Mouse (Mus musculus): ENCODE measurements around the gene 1700022I11Rik.
"Not testable (repeated sequence)": the region's sequence is repeated elsewhere in the genome, so short reads cannot be mapped to it uniquely, and the experiment has no call there.

1700022I11Rik gene

DNA sequence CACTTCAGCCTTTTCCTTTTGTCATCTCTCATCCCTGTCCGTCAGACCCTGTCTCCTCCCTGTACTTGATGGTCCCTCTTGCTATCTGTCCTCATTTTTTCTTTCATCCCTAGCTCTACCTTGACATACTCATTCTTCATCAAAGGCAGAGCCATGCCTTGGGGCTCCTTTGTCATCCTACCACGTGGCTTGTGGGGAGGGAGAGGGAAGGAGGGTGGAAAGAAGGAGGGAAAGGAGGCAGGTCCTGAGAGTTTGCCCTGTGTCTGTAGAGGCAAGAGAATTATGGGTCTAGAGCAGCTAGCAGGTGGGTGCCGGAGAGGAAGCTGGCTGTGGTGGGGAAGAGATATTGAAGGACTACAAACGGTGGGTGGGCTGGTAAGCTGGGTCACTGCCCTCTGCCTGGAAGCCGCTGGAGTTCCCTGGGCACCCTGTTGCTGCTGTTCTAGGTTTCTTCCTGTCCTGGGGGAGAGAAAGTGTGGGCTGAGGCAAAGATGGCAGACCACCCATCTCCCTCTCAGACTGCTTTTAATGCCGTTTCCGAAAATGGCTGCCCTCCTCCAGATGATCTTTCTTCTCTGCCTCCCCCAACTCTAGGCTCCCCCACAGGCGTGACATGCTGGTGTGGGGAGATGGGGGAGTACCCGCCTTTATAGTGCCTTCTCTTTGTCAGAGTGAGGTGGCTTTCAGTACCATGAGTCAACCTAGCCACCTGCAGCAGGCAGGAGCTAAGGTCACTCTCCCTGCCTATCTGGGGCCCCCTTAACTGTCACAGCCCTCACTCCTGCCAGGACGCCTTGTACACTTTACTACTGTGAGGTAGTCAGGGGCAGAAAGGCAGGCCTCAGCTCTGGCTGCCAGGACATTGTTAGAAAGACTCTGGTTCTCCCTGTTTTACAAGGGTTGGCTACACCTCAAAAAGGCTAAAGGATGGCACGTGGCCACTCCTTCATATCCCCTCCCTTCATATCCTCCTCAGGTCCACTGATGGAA, 17.9 kb upstream of the 1700022I11Rik start:
- no peak for DNase-seq (ENCODE audit: low read depth)

DNA sequence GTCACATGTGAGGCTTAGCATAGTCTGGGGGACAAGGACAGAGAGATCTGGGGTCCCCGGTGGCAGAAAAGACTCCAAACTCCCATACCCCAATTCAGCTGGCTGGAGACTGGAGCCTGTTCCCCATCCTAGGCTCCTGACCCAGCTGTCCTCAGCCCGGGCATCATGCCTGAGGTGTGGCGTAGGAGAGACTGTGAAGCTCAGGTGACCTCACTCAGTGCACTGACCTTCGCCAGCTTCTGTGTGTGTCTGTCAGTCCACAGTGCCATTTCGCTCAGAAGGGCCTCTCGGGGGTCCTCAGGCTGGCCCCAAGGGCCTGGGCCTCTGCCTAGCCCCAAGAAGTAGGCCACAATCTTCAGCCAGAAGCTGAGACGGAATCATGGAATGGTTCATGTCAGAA, 16.8 kb upstream of the 1700022I11Rik start:
- no peak for DNase-seq (ENCODE audit: low read depth)

DNA sequence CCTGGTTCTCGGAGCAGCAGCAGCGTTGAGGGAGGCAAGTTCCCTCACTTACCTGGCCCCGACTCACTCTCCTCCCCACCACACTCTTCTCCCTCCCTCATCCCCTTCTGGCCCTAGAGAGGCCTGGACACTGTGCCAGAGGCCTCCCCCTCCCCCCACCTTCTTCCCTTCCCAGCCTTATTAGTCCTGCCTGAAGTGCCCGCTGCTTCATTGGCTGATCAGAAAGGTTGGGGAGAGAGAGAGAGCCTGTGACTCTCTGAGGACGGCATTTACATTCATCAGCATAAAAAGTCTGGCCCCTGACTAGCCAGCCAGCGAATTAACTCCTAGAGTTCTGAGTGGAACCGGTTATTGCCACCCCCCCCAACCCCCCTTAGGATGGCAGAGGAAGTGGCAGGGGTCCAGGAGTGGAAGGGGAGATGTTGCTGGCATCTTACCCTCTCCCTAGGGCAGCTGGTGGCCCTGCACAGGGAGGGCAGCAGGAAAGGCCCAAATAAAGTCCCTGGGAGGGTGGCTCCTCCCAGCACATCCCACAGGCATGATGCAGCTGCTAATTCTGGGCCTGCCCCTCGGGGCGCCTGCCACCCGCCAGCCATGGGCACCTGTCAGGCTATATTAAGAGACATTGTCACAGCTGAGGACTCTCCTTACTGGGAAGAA, 15.8 kb upstream of the 1700022I11Rik start:
- no peak for DNase-seq (ENCODE audit: low read depth)

DNA sequence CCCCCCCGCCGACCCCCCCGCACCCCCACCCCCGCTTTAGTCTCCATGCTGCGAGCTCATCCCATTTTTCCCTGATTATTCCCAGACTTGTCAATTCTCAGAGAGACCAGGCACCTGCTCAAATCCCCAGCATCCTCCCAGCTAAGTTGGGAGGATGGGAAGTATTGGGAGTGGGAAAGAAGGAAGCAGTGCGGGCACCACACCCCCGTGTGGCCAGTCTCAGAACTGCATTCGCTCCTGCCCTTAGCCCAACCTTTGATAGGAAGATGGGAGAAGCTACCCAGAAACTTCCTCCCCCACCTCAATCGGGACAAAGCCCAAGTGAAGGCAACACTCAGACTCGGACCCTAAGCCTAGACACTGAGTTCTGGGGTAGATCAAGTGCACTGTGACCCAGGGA, 15.1 kb upstream of the 1700022I11Rik start:
- no peak for DNase-seq (ENCODE audit: low read depth)

DNA sequence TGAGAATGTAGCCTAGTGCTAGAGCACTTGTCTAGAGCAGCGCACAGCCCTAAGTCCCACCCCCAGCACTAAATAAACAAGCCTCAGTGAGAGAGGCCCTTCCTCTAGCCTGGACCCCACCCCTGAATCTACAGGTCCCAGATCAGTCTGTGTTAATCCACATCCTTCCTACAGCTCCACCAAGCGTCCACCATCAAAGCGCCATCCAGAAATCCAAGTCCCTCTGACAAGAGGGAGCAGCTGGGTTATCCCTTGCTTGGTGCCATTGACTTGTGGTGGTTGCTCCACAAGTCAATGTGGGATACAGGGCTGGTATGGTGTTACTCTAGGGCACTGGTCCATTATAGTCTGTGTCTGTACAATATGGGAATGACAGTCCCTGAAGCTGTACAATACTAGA, 14.2 kb upstream of the 1700022I11Rik start:
- no peak for DNase-seq (ENCODE audit: low read depth)

DNA sequence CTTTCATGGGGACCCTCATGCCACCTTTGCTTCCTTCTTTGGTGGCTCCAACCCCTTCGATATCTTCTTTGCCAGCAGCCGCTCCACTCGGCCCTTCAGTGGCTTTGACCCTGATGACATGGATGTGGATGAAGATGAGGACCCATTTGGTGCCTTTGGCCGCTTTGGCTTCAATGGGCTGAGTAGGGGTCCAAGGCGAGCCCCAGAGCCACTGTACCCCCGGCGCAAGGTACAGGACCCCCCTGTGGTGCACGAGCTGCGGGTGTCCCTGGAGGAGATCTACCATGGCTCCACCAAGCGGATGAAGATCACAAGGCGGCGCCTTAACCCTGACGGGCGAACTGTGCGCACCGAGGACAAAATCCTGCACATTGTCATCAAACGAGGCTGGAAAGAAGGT, 12.8 kb upstream of the 1700022I11Rik start:
- DNase-seq (ENCODE audit: low read depth) = no peak

DNA sequence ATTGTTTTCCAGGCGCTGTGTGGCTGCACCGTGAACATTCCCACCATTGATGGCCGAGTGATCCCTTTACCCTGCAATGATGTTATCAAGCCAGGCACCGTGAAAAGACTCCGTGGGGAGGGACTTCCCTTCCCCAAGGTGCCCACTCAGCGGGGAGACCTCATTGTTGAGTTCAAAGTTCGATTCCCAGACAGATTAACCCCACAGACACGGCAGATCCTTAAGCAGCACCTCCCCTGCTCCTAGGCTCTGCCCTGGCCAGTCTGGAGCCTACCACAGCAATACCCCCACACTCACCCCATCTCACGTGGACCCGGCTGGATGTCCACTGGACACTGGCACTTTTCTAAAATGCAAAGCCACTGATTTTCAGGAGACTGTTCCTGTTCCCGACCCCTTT, 12.1 kb upstream of the 1700022I11Rik start:
- DNase-seq (ENCODE audit: low read depth) = no peak

DNA sequence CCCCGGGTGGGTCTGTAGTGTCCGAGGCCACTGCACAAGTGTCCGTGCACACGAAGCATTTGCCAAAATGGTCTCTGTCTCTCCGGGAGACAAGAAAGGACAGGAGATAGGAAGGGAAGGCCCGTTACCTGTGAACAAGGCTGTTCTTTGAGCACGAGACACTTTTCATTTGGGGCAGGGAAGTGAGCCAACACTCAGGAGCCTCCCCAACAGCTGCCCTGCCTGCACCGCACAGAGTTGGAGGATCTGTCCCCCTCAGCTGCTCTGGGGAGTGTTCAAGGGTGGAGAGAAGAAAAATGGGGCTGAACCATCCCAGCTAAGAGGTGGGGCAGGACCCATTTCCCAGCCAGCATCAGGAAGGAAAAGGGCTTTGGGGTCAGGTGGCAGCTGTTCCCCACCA, 11.4 kb upstream of the 1700022I11Rik start:
- no peak for DNase-seq (ENCODE audit: low read depth)

DNA sequence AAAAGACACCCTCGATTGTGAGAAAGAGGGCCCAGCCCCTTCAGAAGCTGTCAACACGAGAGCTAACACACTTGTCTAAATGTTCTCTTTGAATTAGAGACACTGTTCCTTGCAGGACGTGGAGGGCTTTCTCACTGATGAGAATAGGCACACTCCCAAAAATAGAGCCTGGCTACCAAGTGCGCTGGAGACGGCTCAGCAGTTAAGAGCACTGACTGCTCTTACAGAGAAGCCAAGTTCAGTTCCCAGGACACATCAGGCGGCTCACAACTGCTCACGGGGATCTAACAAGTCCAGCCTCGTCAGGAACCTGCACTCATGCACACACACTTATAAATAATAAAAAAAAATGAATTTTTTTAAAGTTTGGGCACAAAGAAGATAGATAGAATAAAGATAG, 10.5 kb upstream of the 1700022I11Rik start:
- DNase-seq (ENCODE audit: low read depth) = no peak

DNA sequence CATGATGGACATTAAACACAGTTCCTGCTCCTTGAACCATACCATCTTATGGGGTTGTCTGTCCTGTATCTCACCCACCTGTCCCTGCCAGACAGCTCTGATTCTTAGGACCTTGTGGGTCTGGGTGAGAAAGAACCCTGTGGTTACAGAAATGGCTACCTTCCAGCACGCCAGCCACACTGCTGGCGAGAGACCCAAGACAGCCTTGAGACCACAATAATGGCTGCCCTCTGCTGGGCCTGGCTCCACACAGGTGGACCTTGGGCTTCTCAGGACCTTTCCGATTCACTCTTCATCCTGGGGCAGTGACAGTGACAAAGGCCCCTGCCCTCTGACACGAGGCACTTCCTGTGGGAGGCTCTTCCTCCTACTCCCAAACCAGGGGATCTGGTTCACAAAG, 10.0 kb upstream of the 1700022I11Rik start:
- no peak for DNase-seq (ENCODE audit: low read depth)

DNA sequence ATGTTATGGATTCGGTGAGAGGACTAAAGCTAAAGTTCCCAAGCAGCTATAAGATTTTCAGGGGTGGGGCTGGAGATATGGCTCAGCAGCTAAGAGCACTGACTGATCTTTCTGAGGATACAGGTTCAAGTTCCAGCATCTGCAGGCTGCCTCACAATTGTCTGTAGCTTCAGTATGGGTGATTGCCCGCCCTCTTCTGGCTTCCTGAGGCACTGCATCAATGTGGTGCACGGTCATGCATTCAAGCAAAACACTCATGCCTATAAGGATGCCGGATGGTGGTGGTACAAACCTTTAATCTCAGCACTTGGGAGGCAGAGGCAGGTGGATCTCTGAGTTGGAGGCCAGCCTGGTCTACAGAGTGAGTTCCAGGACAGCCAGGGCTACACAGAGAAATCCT, 7.8 kb upstream of the 1700022I11Rik start:
- DNase-seq (ENCODE audit: low read depth) = no peak

DNA sequence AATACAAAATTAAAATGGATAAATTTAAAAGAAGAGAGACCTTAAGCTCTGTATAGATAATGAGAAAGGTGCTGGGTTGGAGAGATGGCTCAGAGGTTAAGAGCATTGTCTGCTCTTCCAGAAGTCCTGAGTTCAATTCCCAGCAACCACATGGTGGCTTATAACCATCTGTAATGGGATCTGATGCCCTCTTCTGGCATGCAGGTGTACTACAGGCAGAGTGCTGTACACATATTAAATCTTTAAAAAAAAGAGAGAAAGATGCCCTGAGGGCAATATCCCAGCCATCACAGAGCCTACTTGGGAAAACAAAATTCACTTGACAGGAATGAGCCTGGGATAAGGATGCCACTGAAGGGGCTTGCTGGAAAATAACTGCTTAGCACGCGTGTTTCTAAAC, 5.9 kb upstream of the 1700022I11Rik start:
- DNase-seq (ENCODE audit: low read depth) = no peak

DNA sequence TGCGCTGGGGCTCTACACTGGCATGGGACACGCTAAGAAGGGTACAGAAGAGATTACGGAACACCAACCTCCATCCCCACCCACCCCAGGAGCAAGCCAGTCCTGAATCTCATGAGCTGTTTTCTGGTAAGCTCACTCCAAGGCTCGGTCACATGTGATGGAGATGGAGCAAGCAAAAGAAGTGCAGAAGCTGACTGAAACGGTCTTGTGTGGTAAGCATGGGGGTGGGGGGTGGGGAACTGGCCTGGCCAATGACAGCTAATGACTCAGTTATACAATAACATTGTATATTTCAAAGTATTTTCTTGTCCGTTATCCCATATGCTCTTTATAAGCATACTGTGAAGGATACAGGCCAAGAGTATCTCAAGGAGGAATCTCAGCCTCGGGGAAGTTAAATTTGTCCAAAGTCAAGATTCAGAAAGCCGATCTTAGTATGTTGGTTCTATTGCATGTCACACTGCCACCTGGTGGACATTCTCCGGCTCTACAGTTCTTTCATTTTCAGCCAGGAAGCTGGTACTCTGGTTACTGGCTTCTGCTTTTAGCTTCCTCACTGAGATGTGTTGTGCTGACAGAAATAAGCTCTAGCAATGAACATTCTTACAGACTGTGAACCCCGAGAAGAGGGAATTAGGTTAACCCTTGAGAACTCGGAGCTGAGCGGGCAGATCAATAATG, 4.2 kb upstream of the 1700022I11Rik start:
- DNase-seq (ENCODE audit: low read depth) = peak; percentile 79

DNA sequence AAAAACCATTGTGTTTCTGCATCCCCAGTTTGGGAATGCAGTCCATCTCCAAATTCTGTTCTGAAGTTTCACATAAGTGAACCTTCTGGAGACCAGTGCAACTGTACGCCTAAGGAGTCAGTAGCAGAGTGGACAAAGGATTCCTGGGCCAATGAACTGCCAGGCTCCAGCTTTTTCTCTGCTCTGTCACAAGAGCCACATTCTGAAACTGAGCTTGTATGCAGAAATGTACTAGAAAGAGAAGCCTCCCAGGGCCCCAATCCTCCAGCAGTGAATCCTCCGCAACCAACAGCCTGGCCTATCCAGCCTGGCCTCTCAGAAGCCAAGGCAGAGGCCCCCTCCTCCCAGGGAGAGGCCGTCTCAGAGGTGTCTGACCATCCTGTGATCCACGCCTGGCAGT, 3.5 kb downstream of the 1700022I11Rik start:
- DNase-seq (ENCODE audit: low read depth) = no peak

DNA sequence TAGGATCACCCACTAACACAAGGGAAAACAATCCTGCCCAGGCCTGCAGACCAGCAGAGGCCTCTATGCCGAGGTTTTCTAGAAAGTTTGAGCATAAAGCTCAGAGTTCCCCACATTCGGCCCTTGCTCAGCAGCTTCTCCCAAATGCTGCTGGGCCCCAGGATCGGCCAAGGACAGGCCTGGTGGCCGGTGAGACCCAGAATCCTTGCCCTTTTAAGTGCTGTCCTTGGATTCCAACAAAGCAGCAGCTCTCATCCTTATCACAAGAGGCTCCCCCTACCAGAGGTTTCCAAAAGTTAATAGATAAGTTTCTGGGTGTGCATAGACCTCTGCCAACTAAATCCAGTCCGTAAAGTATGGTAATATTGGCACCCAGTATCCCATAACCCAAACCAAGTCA, 4.5 kb downstream of the 1700022I11Rik start:
- DNase-seq (ENCODE audit: low read depth) = no peak

DNA sequence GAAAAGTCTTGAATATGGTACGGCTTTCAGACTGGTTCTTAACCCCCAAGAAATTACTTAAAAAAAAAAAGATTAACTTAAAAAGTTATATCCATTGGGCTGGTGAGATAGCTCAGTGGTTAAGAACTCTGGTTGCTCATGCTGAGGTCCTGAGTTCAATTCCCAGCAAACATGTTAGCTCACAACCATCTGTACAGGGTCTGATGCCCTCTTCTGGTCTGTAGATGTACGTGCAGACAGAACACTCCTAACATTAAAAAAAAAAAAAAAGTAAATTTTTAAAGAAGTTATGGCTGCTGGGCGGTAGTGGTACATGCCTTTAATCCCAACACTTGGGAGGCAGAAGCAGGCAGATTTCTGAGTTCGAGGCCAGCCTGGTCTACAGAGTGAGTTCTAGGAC, 8.7 kb downstream of the 1700022I11Rik start:
- no peak for DNase-seq (ENCODE audit: low read depth)

DNA sequence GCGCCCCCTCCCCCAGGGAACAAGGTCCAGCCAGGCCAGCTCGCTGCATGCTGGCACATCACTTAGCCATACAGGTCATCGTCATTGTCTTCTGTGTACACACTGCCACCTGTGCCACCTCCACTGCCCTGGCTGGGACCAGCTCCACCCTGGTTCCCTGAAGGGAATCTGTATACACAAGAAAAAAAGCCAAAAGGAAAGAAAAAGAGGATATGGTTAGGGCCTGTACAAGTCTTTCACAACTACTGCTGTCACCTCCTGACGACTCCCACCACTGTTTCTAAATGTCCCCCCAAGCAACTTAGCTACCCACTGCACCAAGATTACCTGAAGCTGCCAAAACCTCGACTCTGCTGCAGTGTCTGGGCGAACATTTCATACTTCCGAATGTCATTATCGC, 11.1 kb downstream of the 1700022I11Rik start:
- not testable (repeated sequence) for DNase-seq (ENCODE audit: low read depth)

DNA sequence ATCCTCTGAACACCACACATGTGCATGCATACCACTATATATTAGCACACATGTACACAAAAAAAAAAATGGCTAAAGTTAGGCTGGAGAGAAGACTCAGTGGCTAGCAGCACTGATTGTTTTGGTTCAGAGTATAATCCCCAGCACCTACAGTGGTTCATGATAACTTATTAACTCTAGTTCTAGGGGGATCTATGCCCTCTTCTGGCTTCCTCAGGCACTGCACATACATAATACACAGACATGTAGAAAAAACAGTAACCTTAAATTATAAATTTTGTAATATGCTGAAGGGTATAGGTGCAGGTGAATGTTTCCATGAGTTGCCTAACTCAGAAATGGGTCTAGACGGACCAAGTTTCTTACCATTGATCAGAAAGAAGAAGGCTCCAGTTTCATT, 18.9 kb downstream of the 1700022I11Rik start:
- DNase-seq (ENCODE audit: low read depth) = no peak

DNA sequence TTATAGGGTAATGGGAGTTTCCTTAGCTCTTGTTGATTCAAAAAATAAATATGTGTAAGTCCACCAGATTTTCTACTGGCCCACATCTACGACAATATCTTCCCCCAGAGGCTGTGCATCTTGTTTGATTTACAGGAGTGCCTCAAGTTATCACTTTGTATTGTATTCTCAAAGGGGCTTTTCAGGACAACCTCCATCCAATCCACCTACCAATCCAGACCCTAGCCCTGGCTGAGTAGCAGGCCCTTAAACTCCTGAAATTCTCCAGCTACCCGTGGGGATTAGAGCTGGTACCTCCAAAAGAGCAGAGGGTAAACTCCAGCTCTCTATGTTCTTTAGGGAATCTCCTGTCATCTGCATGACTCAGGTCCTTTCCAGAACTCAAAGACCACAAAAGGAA, 28.6 kb downstream of the 1700022I11Rik start:
- DNase-seq (ENCODE audit: low read depth) = no peak

DNA sequence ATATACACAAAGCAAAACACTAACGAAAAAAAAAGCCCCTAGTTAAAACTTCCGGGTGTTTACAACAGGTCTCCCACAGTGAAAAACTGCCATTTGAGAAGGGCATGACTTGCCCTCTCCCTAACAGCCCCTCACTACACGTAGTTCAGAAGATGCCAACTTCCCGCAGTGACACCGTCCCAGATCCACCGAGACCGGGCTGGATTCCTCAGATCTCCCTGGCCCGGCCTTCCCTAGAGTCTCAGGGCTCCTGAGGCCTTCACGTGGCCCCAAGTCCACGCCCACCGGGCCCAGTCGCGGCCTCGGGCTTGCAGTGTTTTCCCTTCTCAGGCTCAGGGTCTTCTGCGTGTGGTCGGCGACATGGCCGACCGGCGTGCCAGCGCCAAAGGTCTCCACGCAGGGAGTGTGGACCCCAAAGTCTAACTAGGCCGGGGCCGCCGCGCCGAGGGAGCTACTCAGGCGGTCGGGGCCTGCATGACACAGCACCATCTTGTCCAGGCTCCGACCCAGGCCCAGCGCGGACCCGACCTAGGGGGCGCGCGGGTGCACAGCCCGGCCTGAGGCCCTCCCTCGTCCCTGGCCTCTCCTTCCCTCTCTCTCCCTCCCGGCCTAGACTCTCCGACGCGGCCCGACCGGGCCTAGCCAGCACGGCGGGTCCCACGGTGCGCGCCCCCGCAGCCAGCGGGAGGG, 30.2 kb downstream of the 1700022I11Rik start:
- peak; percentile 66 for DNase-seq (ENCODE audit: low read depth)

DNA sequence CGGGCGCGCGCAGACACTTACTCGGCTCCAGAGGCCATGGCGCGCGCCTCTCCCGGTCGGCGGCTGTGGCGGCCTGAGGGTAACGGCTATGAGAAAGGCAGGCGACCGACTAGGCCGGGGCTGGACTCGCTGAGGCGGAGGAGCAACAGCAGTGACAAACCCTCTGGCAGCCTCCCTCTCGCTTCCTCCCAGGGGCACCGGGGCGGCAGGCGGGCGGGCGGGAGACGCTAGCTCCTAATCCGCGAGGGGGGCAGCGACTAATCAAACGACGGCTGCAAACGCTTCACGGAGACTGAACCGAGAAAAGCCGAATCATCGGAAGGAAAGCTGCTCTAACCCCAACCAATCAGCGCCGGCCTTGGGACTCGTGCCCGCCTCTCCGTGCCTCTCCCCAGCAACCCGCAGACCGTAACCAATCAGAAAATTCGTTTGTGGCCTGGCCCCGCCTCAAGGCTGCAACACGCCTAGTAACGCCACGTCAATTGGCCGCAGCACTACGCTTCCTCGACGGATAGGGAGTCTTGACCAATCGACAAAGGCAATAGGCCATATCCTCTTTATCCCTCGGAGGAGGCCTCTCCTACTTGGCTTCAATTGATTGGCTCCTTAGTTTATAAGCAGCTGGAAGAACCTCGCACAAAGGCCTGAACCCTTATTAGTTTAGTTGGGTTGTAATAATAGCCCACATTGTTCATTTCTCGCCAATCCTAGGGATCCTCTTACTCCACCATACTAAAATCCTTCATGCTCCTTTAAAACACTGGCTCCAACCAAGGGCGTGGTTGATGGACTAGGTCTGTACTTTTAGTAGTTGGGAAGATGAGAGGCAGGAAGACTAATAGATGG, 31.0 kb downstream of the 1700022I11Rik start, which contains the start of gene Vcp:
Gene Vcp, minus strand, starts transcription at position 367 of the 846 bp plus-strand sequence.
- DNase-seq (ENCODE audit: low read depth) = peak; percentile 97
